Mouse (Mus musculus): ENCODE results near the gene Psd4.
A peak's percentile ranks its signal among the peaks of the same experiment; 100 is the strongest.

DNA sequence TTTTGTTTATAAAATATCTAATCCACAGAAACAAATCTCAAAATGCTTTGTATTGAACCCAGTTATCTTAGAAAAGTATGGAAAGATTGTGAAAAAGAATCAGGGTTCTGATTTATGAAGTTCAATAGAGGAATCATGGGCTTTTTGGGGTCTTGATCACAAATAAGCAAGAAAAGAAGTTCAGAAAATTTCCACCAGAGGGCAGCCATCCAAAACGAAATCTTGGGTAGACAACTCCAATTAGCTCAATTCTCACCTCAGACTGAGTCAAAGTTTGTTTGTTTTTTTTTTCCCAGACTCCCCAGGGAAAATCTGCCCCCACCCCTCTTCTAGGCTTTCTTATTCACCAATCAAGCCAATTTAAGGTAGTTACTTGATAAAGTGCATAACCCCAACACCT, 9.7 kb upstream of the Psd4 start:
- peak; percentile 28; the same call in 1 of the 2 replicates for TF ChIP-seq CTCF (IDR thresholded peaks at IDR 0.05; ENCODE audit: low read depth)
- TF ChIP-seq EP300 (IDR thresholded peaks at IDR 0.05; ENCODE audit: low read depth): no peak
